Mouse (Mus musculus): ENCODE data around the gene Gorab. TPM values are rescaled to one million over a fixed set of nuclear protein-coding genes. Genes with fewer than 3 reads are reported as not detected.

The Gorab gene
- polyA plus RNA-seq, 1 experiment from 2014 or later, result 9.6 TPM

GRCm38 (mm10) chr1:163350988-163351387 lies 52.5 kb downstream of the Gorab start:
- Histone ChIP-seq H3K27me3 (replicated peaks; ENCODE audit: insufficient read depth, low read length) (no peaks in the 10 kb centered on the region), H3K4me1 (ENCODE audit: insufficient read depth, low read depth, low read length) (no peaks in the 10 kb centered on the region), H3K9ac (replicated peaks; ENCODE audit: low read depth) (no peak overlapping the region), H3K4me2 (replicated peaks; ENCODE audit: low read depth, low read length) (no peak overlapping the region), H3K36me3 (ENCODE audit: insufficient read depth, low read length) (no peaks in the 10 kb centered on the region), H3K27ac (ENCODE audit: low read length) (no peak overlapping the region), H3K9me3 (ENCODE audit: low read length) (no peaks in the 10 kb centered on the region), H3K4me3 (ENCODE audit: low read depth, low read length) (no peak overlapping the region)
- WGBS, result 66% methylated on average over 3 of the region's 3 CpGs
- DNase-seq (ENCODE audit: low spot score) (no peak), ATAC-seq (no peak)
- no peak for TF ChIP-seq CTCF (IDR thresholded peaks at IDR 0.05)
- TF ChIP-seq EP300 (IDR thresholded peaks at IDR 0.05), result no peak

- no peak overlapping the region for H3K9ac ChIP-seq (replicated peaks; ENCODE audit: low read depth)
- H3K9me3 ChIP-seq (ENCODE audit: low read length), result no peaks in the 10 kb centered on the region
- no peaks in the 10 kb centered on the region for H3K4me1 ChIP-seq (ENCODE audit: insufficient read depth, low read depth, low read length)
- no peaks in the 10 kb centered on the region for H3K36me3 ChIP-seq (ENCODE audit: insufficient read depth, low read length)
- 73% methylated on average over 5 of the region's 5 CpGs for WGBS
- H3K27me3 ChIP-seq (replicated peaks; ENCODE audit: insufficient read depth, low read length), result no peaks in the 10 kb centered on the region
- no peak for DNase-seq (ENCODE audit: low spot score)
- no peak overlapping the region for H3K27ac ChIP-seq (ENCODE audit: low read length)
- no peak overlapping the region for H3K4me2 ChIP-seq (replicated peaks; ENCODE audit: low read depth, low read length)
- H3K4me3 ChIP-seq (ENCODE audit: low read depth, low read length), result no peak overlapping the region
- ATAC-seq, result no peak
- TF ChIP-seq EP300 (IDR thresholded peaks at IDR 0.05), result no peak
- no peak for TF ChIP-seq CTCF (IDR thresholded peaks at IDR 0.05)
Observed at GRCm38 (mm10) chr1:163345541-163345940, 57.9 kb downstream of the Gorab start.

- H3K4me3 ChIP-seq (ENCODE audit: low read depth, low read length), result no peak overlapping the region
- H3K27me3 ChIP-seq (replicated peaks; ENCODE audit: insufficient read depth, low read length), result no peaks in the 10 kb centered on the region
- H3K4me1 ChIP-seq (ENCODE audit: insufficient read depth, low read depth, low read length), result no peaks in the 10 kb centered on the region
- H3K4me2 ChIP-seq (replicated peaks; ENCODE audit: low read depth, low read length), result no peak overlapping the region
- H3K9me3 ChIP-seq (ENCODE audit: low read length), result no peaks in the 10 kb centered on the region
- WGBS, result 50% methylated on average over 1 of the region's 1 CpGs
- DNase-seq (ENCODE audit: low spot score) (no peak), ATAC-seq (no peak)
- no peak overlapping the region for H3K9ac ChIP-seq (replicated peaks; ENCODE audit: low read depth)
- H3K36me3 ChIP-seq (ENCODE audit: insufficient read depth, low read length), result no peaks in the 10 kb centered on the region
- no peak overlapping the region for H3K27ac ChIP-seq (ENCODE audit: low read length)
- TF ChIP-seq CTCF (IDR thresholded peaks at IDR 0.05) (peak; percentile 43), EP300 (IDR thresholded peaks at IDR 0.05) (no peak)
Observed at GRCm38 (mm10) chr1:163344931-163345330, 58.5 kb downstream of the Gorab start.

- ATAC-seq, result no peak
- Histone ChIP-seq H3K4me3 (ENCODE audit: low read depth, low read length) (no peak overlapping the region), H3K9ac (replicated peaks; ENCODE audit: low read depth) (no peak overlapping the region), H3K9me3 (ENCODE audit: low read length) (no peaks in the 10 kb centered on the region), H3K4me2 (replicated peaks; ENCODE audit: low read depth, low read length) (no peak overlapping the region), H3K4me1 (ENCODE audit: insufficient read depth, low read depth, low read length) (no peaks in the 10 kb centered on the region), H3K36me3 (ENCODE audit: insufficient read depth, low read length) (no peaks in the 10 kb centered on the region), H3K27me3 (replicated peaks; ENCODE audit: insufficient read depth, low read length) (no peaks in the 10 kb centered on the region), H3K27ac (ENCODE audit: low read length) (no peak overlapping the region)
- TF ChIP-seq EP300 (IDR thresholded peaks at IDR 0.05), result no peak
- TF ChIP-seq CTCF (IDR thresholded peaks at IDR 0.05), result no peak
- no peak for DNase-seq (ENCODE audit: low spot score)
- WGBS, result 53% methylated on average over 3 of the region's 3 CpGs
Observed at GRCm38 (mm10) chr1:163339219-163339561, 64.3 kb downstream of the Gorab start.

GRCm38 (mm10) chr1:163338525-163339218 lies 64.8 kb downstream of the Gorab start:
- 62% methylated on average over 7 of the region's 7 CpGs for WGBS
- H3K27me3 ChIP-seq (replicated peaks; ENCODE audit: insufficient read depth, low read length), result no peaks in the 10 kb centered on the region
- no peaks in the 10 kb centered on the region for H3K4me1 ChIP-seq (ENCODE audit: insufficient read depth, low read depth, low read length)
- no peak for DNase-seq (ENCODE audit: low spot score)
- TF ChIP-seq EP300 (IDR thresholded peaks at IDR 0.05) (no peak), CTCF (IDR thresholded peaks at IDR 0.05) (no peak)
- no peak overlapping the region for H3K27ac ChIP-seq (ENCODE audit: low read length)
- no peak overlapping the region for H3K9ac ChIP-seq (replicated peaks; ENCODE audit: low read depth)
- no peaks in the 10 kb centered on the region for H3K9me3 ChIP-seq (ENCODE audit: low read length)
- no peak overlapping the region for H3K4me3 ChIP-seq (ENCODE audit: low read depth, low read length)
- no peak overlapping the region for H3K4me2 ChIP-seq (replicated peaks; ENCODE audit: low read depth, low read length)
- no peak for ATAC-seq
- no peaks in the 10 kb centered on the region for H3K36me3 ChIP-seq (ENCODE audit: insufficient read depth, low read length)

- H3K9ac ChIP-seq (replicated peaks; ENCODE audit: low read depth), result no peak overlapping the region
- H3K4me1 ChIP-seq (ENCODE audit: insufficient read depth, low read depth, low read length), result no peaks in the 10 kb centered on the region
- H3K4me2 ChIP-seq (replicated peaks; ENCODE audit: low read depth, low read length), result no peak overlapping the region
- no peaks in the 10 kb centered on the region for H3K36me3 ChIP-seq (ENCODE audit: insufficient read depth, low read length)
- ATAC-seq (no peak), DNase-seq (ENCODE audit: low spot score) (no peak)
- WGBS, result 79% methylated on average over 2 of the region's 2 CpGs
- no peak for TF ChIP-seq EP300 (IDR thresholded peaks at IDR 0.05)
- TF ChIP-seq CTCF (IDR thresholded peaks at IDR 0.05), result no peak
- H3K27me3 ChIP-seq (replicated peaks; ENCODE audit: insufficient read depth, low read length), result no peaks in the 10 kb centered on the region
- H3K4me3 ChIP-seq (ENCODE audit: low read depth, low read length), result no peak overlapping the region
- H3K27ac ChIP-seq (ENCODE audit: low read length), result no peak overlapping the region
- H3K9me3 ChIP-seq (ENCODE audit: low read length), result no peaks in the 10 kb centered on the region
Observed at GRCm38 (mm10) chr1:163337821-163338220, 65.6 kb downstream of the Gorab start.

Other genes with a start within 250 kb of the Gorab start
- gene Prrx1, start 90.0 kb downstream of the Gorab start, polyA plus RNA-seq (2015; fragmentation: Nextera tagmentation; extraction: Ambion mirVana), result 3.6 and 4.6 TPM in 2 replicates